ENCODE assay signal across 8 mouse cellular contexts in genomic region chr3:101012131-101012571, GRCm38 (mm10). TPM values are rescaled to one million over a fixed set of nuclear protein-coding genes. Genes with fewer than 3 reads are reported as not detected.
DNase-seq lines count a peak whose midpoint lies in the region; ATAC-seq lines count a peak whose summit lies in the region.

No protein-coding gene starts in this region.

- peaks cover 21% of the 10 kb centered on the region for H3K4me1 ChIP-seq in limb, embryonic 12.5 days (replicated peaks)

- no peaks in the 10 kb centered on the region for H3K9me3 ChIP-seq in limb, embryonic 12.5 days

- peak; percentile 23 for DNase-seq in adrenal gland, postnatal 14 days
- DNase-seq in adrenal gland, postnatal 10 days = no peak
- peak; percentile 62 to 82 for DNase-seq in left cerebral cortex, postnatal 14 days (ENCODE audit: low spot score in 2 of 2)
- no peak for DNase-seq in left cerebral cortex, adult 9 months (ENCODE audit: low spot score in 2 of 2)
- peak; percentile 35 to 59 for DNase-seq in frontal cortex, postnatal 14 days (ENCODE audit: low spot score in 2 of 2)
- peak; percentile 70 to 76 for DNase-seq in thymus, postnatal 36 days
- DNase-seq in ovary, postnatal 14 days (ENCODE audit: low spot score) = no peak

- intact Hi-C loops in left cerebral cortex, postnatal 14 days (cut with DNase I) = no loop called here

- no peaks in the 10 kb centered on the region for H3K27me3 ChIP-seq in limb, embryonic 12.5 days

- no peak overlapping the region for H3K27ac ChIP-seq in limb, embryonic 12.5 days

- H3K36me3 ChIP-seq in limb, embryonic 12.5 days = no peaks in the 10 kb centered on the region

- no peak overlapping the region for H3K4me3 ChIP-seq in limb, embryonic 12.5 days (replicated peaks)

- ATAC-seq in limb, embryonic 12.5 days (ENCODE audit: insufficient number of reproducible peaks, insufficient read depth, low FRiP score, low TSS enrichment, low read depth) = peak; percentile 73; the same call in 1 of the 2 replicates

- no peak overlapping the region for H3K4me2 ChIP-seq in limb, embryonic 12.5 days

- 37% methylated on average over 10 of the region's 10 CpGs for WGBS in limb, embryonic 12.5 days

- H3K9ac ChIP-seq in limb, embryonic 12.5 days (replicated peaks) = no peak overlapping the region

RNA-seq across cellular contexts. Expression of gene Cd101, which starts 17.2 kb away (rescaled TPM):
- 0.15 and 0.30 TPM in 2 replicates for total RNA-seq in adrenal gland, postnatal 14 days (2021)
- under 1 TPM; 0.12 to 0.27 TPM for total RNA-seq in adrenal gland, postnatal 10 days (2021)
- under 1 TPM; 0.34 to 0.40 TPM for total RNA-seq in left cerebral cortex, postnatal 14 days (2021)
- polyA plus RNA-seq in limb, embryonic 12.5 days (2016; fragmentation: Nextera tagmentation; extraction: Ambion mirVana) = 0.08 TPM in 1 of 2 replicates, not detected in the other

RNA-seq across cellular contexts. Expression of gene Ttf2, which starts 42.7 kb away (rescaled TPM):
- 9.5 and 10.7 TPM in 2 replicates for total RNA-seq in adrenal gland, postnatal 14 days (2021)
- 10 to 100 TPM in 1 of 2 experiments, 1 to 10 TPM in 1; 8.0 to 11.9 TPM for total RNA-seq in adrenal gland, postnatal 10 days (2021)
- 1 to 10 TPM; 1.4 to 1.7 TPM for total RNA-seq in left cerebral cortex, postnatal 14 days (2021)
- polyA plus RNA-seq in limb, embryonic 12.5 days (2016; fragmentation: Nextera tagmentation; extraction: Ambion mirVana) = 24.2 and 25.5 TPM in 2 replicates

Comparison
In these comparisons a context has a peak if more than half of its experiments do, and no peak if none do; other contexts are left out.
1. DNase-seq: peak in adrenal gland, postnatal 14 days (single experiment), left cerebral cortex, postnatal 14 days (2 of 2), frontal cortex, postnatal 14 days (2 of 2) and thymus, postnatal 36 days (2 of 2); none in adrenal gland, postnatal 10 days (single experiment), left cerebral cortex, adult 9 months (0 of 2) and ovary, postnatal 14 days (single experiment).